Mouse (Mus musculus): ENCODE measurements around the gene Ccnd3.

DNA sequence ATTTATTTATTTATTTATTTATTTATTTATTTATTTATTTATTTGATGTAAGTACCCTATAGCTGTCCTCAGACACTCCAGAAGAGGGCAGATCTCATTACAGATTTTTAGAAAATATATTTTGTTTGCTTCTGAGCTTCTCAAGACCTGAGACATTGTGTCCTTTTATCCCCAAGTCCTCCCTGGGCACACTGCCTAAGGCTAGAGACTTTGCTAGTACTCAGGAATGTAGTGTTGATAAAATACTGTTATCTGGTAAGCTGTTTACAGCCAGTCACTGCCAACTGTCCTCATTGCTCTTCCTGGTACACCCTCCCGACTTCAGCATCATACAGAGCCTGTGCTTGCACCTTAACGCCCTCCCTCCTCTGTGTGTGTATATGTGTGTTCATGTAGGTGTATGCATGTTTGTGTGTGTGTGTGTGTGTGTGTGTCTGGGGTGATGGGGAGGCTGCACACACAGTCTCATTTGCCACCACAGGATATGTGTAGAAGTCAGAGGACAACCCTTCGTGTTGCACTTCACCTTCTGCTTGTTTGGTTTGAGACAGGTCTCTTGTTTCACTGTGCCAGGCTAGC, 45.4 kb upstream of the Ccnd3 start:
- TF ChIP-seq EP300 (IDR thresholded peaks at IDR 0.05) (no peak), CTCF (IDR thresholded peaks at IDR 0.05) (no peak)
